ENCODE assay signal across 10 mouse cellular contexts in genomic region chr15:102623121-102623520, GRCm38 (mm10). TPM values are rescaled to one million over a fixed set of nuclear protein-coding genes. Genes with fewer than 3 reads are reported as not detected.
A peak's percentile ranks its signal among the peaks of the same experiment; 100 is the strongest.
DNase-seq lines count a peak whose midpoint lies in the region; ATAC-seq and TF ChIP-seq lines count a peak whose summit lies in the region.
"Had no signal": no experiment of that assay in that cellular context is flagged by ENCODE, and none has a peak within 500 bp of the region (broad histone marks: within the 10 kb centered on the region; RNA-seq: fewer than 3 reads in every experiment).

No protein-coding gene starts in this region.

- H3K9me3 ChIP-seq in heart, embryonic 11.5 days (replicated peaks; ENCODE audit: control insufficient read depth, low read length), result no peaks in the 10 kb centered on the region
- no peaks in the 10 kb centered on the region for H3K9me3 ChIP-seq in liver, embryonic 11.5 days (ENCODE audit: control insufficient read depth, low read length)
- no peaks in the 10 kb centered on the region for H3K9me3 ChIP-seq in forebrain, embryonic 14.5 days (replicated peaks; ENCODE audit: control insufficient read depth, low read length)

- intact Hi-C loops in heart, postnatal 10 days (cut with DNase I), result loop anchor here (5.0 kb wide), 1 partner anchor 56 kb away; no protein-coding TSS in a partner anchor

- 87% methylated on average over 3 of the region's 3 CpGs for WGBS in heart, embryonic 11.5 days (ENCODE audit: insufficient replicate concordance)
- 88% methylated on average over 3 of the region's 3 CpGs for WGBS in liver, embryonic 11.5 days
- 82% methylated on average over 3 of the region's 3 CpGs for WGBS in forebrain, embryonic 14.5 days

- no peak for ATAC-seq in heart, embryonic 11.5 days (replicated peaks; ENCODE audit: insufficient number of reproducible peaks, low FRiP score, low TSS enrichment)
- ATAC-seq in liver, embryonic 11.5 days (replicated peaks; ENCODE audit: low FRiP score), result no peak
- ATAC-seq in forebrain, embryonic 14.5 days, result no peak
- ATAC-seq: CD4-positive, CD25-positive, alpha-beta regulatory T cell, adult 4 months had no signal

- H3K27ac ChIP-seq in heart, embryonic 11.5 days (ENCODE audit: low read depth, low read length), result no peak overlapping the region
- no peak overlapping the region for H3K27ac ChIP-seq in liver, embryonic 11.5 days (ENCODE audit: low read depth, low read length)
- no peak overlapping the region for H3K27ac ChIP-seq in forebrain, embryonic 14.5 days (ENCODE audit: low read depth, low read length)

- no peak for DNase-seq in heart, postnatal 10 days
- DNase-seq in liver, embryonic 11.5 days (ENCODE audit: low spot score), result no peak
- DNase-seq in liver, result no peak
- no peak for DNase-seq in forebrain, embryonic 14.5 days (ENCODE audit: low spot score)
- no peak for DNase-seq in testis, postnatal 10 days (ENCODE audit: low spot score)
- DNase-seq in ovary, postnatal 10 days (ENCODE audit: low spot score), result no peak
- DNase-seq: cerebellum, adult 11 months had no signal

- no peak overlapping the region for H3K4me3 ChIP-seq in heart, embryonic 11.5 days (ENCODE audit: low read depth, low read length)
- H3K4me3 ChIP-seq in liver, embryonic 11.5 days (ENCODE audit: low read depth, low read length), result no peak overlapping the region; the same call in 1 of the 2 replicates
- no peak overlapping the region for H3K4me3 ChIP-seq in forebrain, embryonic 14.5 days (ENCODE audit: low read depth, low read length)
- H3K4me3 ChIP-seq in myocyte, result no peak overlapping the region

- 0 out of 2 replicates have a peak overlapping the region, but pooled peaks have one; percentile 37 for H3K4me2 ChIP-seq in heart, embryonic 11.5 days
- H3K4me2 ChIP-seq in liver, embryonic 11.5 days, result peak overlapping the region; percentile 47
- H3K4me2 ChIP-seq in forebrain, embryonic 14.5 days (ENCODE audit: low read length), result 0 out of 2 replicates have a peak overlapping the region, but pooled peaks have one; percentile 18
- peak overlapping the region; percentile 89 for H3K4me2 ChIP-seq in myocyte (ENCODE audit: low read depth)

- H3K9ac ChIP-seq in heart, embryonic 11.5 days (ENCODE audit: low read depth, low read length), result no peak overlapping the region
- H3K9ac ChIP-seq in liver, embryonic 11.5 days (ENCODE audit: low read depth, low read length), result no peak overlapping the region
- no peak overlapping the region for H3K9ac ChIP-seq in forebrain, embryonic 14.5 days (ENCODE audit: low read length)

- H3K27me3 ChIP-seq in heart, embryonic 11.5 days (ENCODE audit: control insufficient read depth, insufficient read depth, low read length), result no peaks in the 10 kb centered on the region
- H3K27me3 ChIP-seq in liver, embryonic 11.5 days (replicated peaks; ENCODE audit: control insufficient read depth, insufficient read depth, low read length), result no peaks in the 10 kb centered on the region
- H3K27me3 ChIP-seq in forebrain, embryonic 14.5 days (replicated peaks; ENCODE audit: control insufficient read depth, insufficient read depth, low read length), result no peaks in the 10 kb centered on the region
- H3K27me3 ChIP-seq in myocyte (ENCODE audit: control insufficient read depth, insufficient read depth, insufficient read length), result no peaks in the 10 kb centered on the region

- H3K36me3 ChIP-seq in heart, embryonic 11.5 days (ENCODE audit: control insufficient read depth, insufficient read depth, low read length), result no peaks in the 10 kb centered on the region
- H3K36me3 ChIP-seq in liver, embryonic 11.5 days (ENCODE audit: control insufficient read depth, insufficient read depth, low read length), result no peaks in the 10 kb centered on the region
- no peaks in the 10 kb centered on the region for H3K36me3 ChIP-seq in forebrain, embryonic 14.5 days (ENCODE audit: control insufficient read depth, insufficient read depth, low read length)
- no peaks in the 10 kb centered on the region for H3K36me3 ChIP-seq in myocyte (ENCODE audit: control insufficient read depth, insufficient read depth)

- H3K79me2 ChIP-seq in myocyte (ENCODE audit: control insufficient read depth, insufficient read depth), result peaks cover 66% of the 10 kb centered on the region

- peaks cover 10% of the 10 kb centered on the region; the same call in 1 of the 2 replicates for H3K4me1 ChIP-seq in heart, embryonic 11.5 days (ENCODE audit: control insufficient read depth, insufficient read depth, low read length)
- H3K4me1 ChIP-seq in liver, embryonic 11.5 days (replicated peaks; ENCODE audit: control insufficient read depth, insufficient read depth, low read length), result peaks cover 16% of the 10 kb centered on the region
- peaks cover 12% of the 10 kb centered on the region for H3K4me1 ChIP-seq in forebrain, embryonic 14.5 days (ENCODE audit: control insufficient read depth, insufficient read depth, low read length)

- no peak overlapping the region for H3ac ChIP-seq in myocyte (ENCODE audit: control insufficient read depth, insufficient read length)

- TF ChIP-seq POLR2A in myocyte (IDR thresholded peaks at IDR 0.05; ENCODE audit: insufficient read length, low read depth), result no peak

TF ChIP-seq in myocyte, 11 proteins besides CTCF, POLR2A, EP300 and RAD21:
- TF ChIP-seq TCF3 (IDR thresholded peaks at IDR 0.05; ENCODE audit: insufficient read length, low read depth) (no peak), CEBPB (IDR thresholded peaks at IDR 0.05; ENCODE audit: insufficient read depth, poor library complexity, severe bottlenecking) (peak; percentile 78; the same call in 1 of the 2 replicates)

RNA-seq across cellular contexts. Expression of gene Gm28047, which starts 1.7 kb away (rescaled TPM):
- polyA plus RNA-seq in heart, embryonic 11.5 days (2014; fragmentation: Nextera tagmentation; extraction: Ambion mirVana), result not detected in 2 replicates
- total RNA-seq in heart, postnatal 10 days (2021), result 1 to 10 TPM in 1 of 2 experiments, not detected in 1; 1.2 TPM
- polyA plus RNA-seq in liver, embryonic 11.5 days (2014; fragmentation: Nextera tagmentation; extraction: Ambion mirVana), result not detected in 2 replicates
- polyA plus RNA-seq in forebrain, embryonic 14.5 days (2014; fragmentation: Nextera tagmentation; extraction: Ambion mirVana), result not detected in 2 replicates
- not detected for polyA plus RNA-seq in myocyte (2012; fragmentation: generic; extraction: Trizol)

RNA-seq across cellular contexts. Expression of gene Atf7, which starts 2.1 kb away (rescaled TPM):
- 18.8 and 22.1 TPM in 2 replicates for polyA plus RNA-seq in heart, embryonic 11.5 days (2014; fragmentation: Nextera tagmentation; extraction: Ambion mirVana)
- 10 to 100 TPM; 71.3 to 79.2 TPM for total RNA-seq in heart, postnatal 10 days (2021)
- 14.4 and 17.1 TPM in 2 replicates for polyA plus RNA-seq in liver, embryonic 11.5 days (2014; fragmentation: Nextera tagmentation; extraction: Ambion mirVana)
- 12.6 and 15.4 TPM in 2 replicates for polyA plus RNA-seq in forebrain, embryonic 14.5 days (2014; fragmentation: Nextera tagmentation; extraction: Ambion mirVana)
- polyA plus RNA-seq in myocyte (2012; fragmentation: generic; extraction: Trizol), result 33.7 TPM

RNA-seq across cellular contexts. Expression of gene Atp5g2, which starts 49.0 kb away (rescaled TPM):
- polyA plus RNA-seq in heart, embryonic 11.5 days (2014; fragmentation: Nextera tagmentation; extraction: Ambion mirVana), result 76.3 and 82.0 TPM in 2 replicates
- total RNA-seq in heart, postnatal 10 days (2021), result 10 to 100 TPM; 31.1 to 47.4 TPM
- polyA plus RNA-seq in liver, embryonic 11.5 days (2014; fragmentation: Nextera tagmentation; extraction: Ambion mirVana), result 60.2 and 74.2 TPM in 2 replicates
- 62.4 and 88.3 TPM in 2 replicates for polyA plus RNA-seq in forebrain, embryonic 14.5 days (2014; fragmentation: Nextera tagmentation; extraction: Ambion mirVana)
- 947 TPM for polyA plus RNA-seq in myocyte (2012; fragmentation: generic; extraction: Trizol)

Comparison
In these comparisons a context has a peak if more than half of its experiments do, and no peak if none do; other contexts are left out.
1. H3K4me2 ChIP-seq: peak in every context shown above with its lines; median percentile 89 in myocyte; 47 in liver, embryonic 11.5 days; 37 in heart, embryonic 11.5 days; 18 in forebrain, embryonic 14.5 days.
2. RNA of gene Atp5g2, which starts 49.0 kb away (polyA plus RNA-seq): 947 TPM in myocyte (single experiment); 62.4 to 88.3 TPM in forebrain, embryonic 14.5 days, 76.3 to 82.0 TPM in heart, embryonic 11.5 days and 60.2 to 74.2 TPM in liver, embryonic 11.5 days; every median in the first group is over 10 times any median in the second.